Mouse (Mus musculus): ENCODE measurements around the gene Angptl8. TPM values are rescaled to one million over a fixed set of nuclear protein-coding genes. Genes with fewer than 3 reads are reported as not detected.

Gene Angptl8
- polyA plus RNA-seq, 1 experiment = not detected

DNA sequence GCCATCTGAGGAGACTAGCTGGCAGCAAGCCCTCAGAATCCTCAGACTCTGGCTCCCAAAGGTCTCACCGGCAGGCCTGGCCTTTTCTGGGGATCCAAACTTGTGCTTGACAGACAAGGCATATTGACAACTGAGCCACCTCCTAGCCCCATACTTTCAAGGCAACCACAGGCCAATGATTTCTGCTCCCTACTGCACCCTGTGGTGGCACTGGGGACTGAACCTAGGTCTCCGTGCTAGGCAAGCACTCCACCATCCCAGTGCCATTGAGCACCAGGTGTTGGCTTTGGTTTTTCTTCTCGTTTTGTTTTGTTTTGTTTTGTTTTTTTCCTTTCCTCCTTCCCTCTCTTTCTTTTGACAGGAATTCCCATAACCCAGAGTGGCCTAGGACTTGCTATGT lies 26.7 kb upstream of the Angptl8 start:
- TF ChIP-seq GATA1 (IDR thresholded peaks at IDR 0.05; ENCODE audit: borderline replicate concordance, low read length) (no peak), FLI1 (IDR thresholded peaks at IDR 0.05; ENCODE audit: low read length) (no peak)
- H3K9me3 ChIP-seq = no peaks in the 10 kb centered on the region
- no peaks in the 10 kb centered on the region for H3K36me3 ChIP-seq (replicated peaks; ENCODE audit: low read length)
- H3K4me1 ChIP-seq = peaks cover 36% of the 10 kb centered on the region
- H3K27me3 ChIP-seq (replicated peaks) = peaks cover 36% of the 10 kb centered on the region
- no peak overlapping the region for H3K4me3 ChIP-seq (replicated peaks)

DNA sequence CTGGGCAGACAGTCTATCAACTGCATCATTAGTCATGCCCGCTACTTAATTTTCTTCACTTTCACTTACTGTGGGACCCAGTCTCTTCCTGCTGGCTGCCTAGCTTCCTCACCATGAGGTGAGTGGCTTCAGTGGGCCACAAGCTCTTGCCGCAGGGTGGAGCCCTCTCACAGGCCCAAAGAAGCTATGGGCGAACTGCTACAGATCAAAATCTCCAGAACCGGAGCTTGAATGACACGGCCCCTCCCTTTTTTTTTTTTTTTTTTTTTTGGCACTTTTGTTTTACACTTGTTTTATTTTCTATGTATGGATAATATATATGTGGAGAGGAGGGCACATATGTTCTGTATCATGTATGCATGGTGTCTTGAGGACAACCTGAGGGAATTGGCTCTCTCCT lies 24.1 kb upstream of the Angptl8 start:
- Histone ChIP-seq H3K9me3 (no peaks in the 10 kb centered on the region), H3K4me3 (replicated peaks) (no peak overlapping the region), H3K36me3 (replicated peaks; ENCODE audit: low read length) (no peaks in the 10 kb centered on the region), H3K4me1 (peaks cover 25% of the 10 kb centered on the region), H3K27me3 (replicated peaks) (peaks cover 39% of the 10 kb centered on the region)
- TF ChIP-seq GATA1 (IDR thresholded peaks at IDR 0.05; ENCODE audit: borderline replicate concordance, low read length) (no peak), FLI1 (IDR thresholded peaks at IDR 0.05; ENCODE audit: low read length) (no peak)

DNA sequence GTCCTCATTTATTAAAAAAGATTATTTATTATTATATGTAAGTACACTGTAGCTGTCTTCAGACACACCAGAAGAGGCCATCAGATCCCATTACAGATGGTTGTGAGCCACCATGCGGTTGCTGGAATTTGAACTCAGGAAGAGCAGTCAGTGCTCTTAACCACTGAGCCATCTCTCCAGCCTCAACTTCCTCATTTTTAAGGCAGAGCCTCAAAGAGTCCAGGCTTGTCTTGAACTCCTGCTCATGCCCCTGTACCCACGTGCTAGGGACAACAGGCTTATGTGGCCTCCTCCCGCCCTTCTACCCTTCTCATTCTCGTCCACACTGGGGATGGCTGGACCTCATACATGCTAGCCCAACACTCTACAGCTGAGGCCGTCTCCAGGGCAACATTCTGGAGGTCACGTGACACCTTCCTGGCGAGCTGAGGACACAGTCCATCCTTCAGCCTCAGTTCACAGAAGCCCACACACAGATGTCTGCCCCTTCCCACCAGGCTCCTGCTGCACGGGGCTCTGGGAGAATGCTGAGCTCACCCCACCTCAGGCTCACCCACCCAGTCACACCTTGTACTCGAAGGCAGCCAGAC lies 18.5 kb upstream of the Angptl8 start:
- Histone ChIP-seq H3K4me3 (replicated peaks) (no peak overlapping the region), H3K4me1 (peaks cover 18% of the 10 kb centered on the region), H3K9me3 (no peaks in the 10 kb centered on the region), H3K36me3 (replicated peaks; ENCODE audit: low read length) (no peaks in the 10 kb centered on the region), H3K27me3 (replicated peaks) (peaks cover 41% of the 10 kb centered on the region)
- TF ChIP-seq GATA1 (IDR thresholded peaks at IDR 0.05; ENCODE audit: borderline replicate concordance, low read length) = no peak
- TF ChIP-seq FLI1 (IDR thresholded peaks at IDR 0.05; ENCODE audit: low read length) = no peak

DNA sequence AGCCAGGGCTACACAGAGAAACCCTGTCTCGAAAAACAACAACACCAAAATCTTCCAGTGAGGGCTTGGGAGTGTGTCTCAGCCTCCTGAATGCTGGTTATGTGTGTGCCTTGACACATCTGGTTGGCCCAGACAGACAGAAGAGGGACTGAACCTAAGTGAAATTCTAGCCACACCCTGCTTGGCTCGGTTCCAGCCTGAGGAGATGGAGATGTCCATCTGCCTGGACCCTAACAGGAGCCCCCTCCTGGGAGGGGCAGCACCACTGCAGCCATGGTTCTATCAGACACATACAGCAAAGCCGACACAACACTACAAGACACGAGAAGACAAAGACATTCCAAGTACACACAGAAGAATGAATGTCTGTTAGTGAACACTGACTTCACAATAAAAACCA lies 17.2 kb upstream of the Angptl8 start:
- no peaks in the 10 kb centered on the region for H3K9me3 ChIP-seq
- H3K4me3 ChIP-seq (replicated peaks) = no peak overlapping the region
- H3K27me3 ChIP-seq (replicated peaks) = peaks cover 38% of the 10 kb centered on the region
- TF ChIP-seq GATA1 (IDR thresholded peaks at IDR 0.05; ENCODE audit: borderline replicate concordance, low read length) = no peak
- TF ChIP-seq FLI1 (IDR thresholded peaks at IDR 0.05; ENCODE audit: low read length) = no peak
- peaks cover 14% of the 10 kb centered on the region; the same call in 1 of the 2 replicates for H3K4me1 ChIP-seq
- no peaks in the 10 kb centered on the region for H3K36me3 ChIP-seq (replicated peaks; ENCODE audit: low read length)

DNA sequence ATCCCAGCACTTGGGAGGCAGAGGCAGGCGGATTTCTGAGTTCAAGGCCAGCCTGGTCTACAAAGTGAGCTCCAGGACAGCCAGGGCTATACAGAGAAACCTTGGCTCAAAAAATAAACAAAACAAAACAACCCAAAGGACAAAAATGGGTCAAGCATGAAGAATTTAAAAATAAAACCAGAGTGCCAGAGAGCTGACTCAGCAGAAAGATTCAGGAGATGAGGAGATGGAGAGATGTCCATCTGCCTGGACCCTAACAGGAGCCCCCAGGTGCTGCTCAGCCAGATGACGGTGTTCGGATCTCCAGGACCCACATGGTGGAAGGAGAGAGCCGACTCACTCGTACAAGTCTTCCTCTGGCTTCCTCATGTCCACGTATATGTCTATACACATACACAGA lies 16.7 kb upstream of the Angptl8 start:
- Histone ChIP-seq H3K4me1 (peaks cover 11% of the 10 kb centered on the region; the same call in 1 of the 2 replicates), H3K4me3 (replicated peaks) (no peak overlapping the region), H3K9me3 (no peaks in the 10 kb centered on the region), H3K36me3 (replicated peaks; ENCODE audit: low read length) (no peaks in the 10 kb centered on the region), H3K27me3 (replicated peaks) (peaks cover 37% of the 10 kb centered on the region)
- TF ChIP-seq FLI1 (IDR thresholded peaks at IDR 0.05; ENCODE audit: low read length) (no peak), GATA1 (IDR thresholded peaks at IDR 0.05; ENCODE audit: borderline replicate concordance, low read length) (no peak)

DNA sequence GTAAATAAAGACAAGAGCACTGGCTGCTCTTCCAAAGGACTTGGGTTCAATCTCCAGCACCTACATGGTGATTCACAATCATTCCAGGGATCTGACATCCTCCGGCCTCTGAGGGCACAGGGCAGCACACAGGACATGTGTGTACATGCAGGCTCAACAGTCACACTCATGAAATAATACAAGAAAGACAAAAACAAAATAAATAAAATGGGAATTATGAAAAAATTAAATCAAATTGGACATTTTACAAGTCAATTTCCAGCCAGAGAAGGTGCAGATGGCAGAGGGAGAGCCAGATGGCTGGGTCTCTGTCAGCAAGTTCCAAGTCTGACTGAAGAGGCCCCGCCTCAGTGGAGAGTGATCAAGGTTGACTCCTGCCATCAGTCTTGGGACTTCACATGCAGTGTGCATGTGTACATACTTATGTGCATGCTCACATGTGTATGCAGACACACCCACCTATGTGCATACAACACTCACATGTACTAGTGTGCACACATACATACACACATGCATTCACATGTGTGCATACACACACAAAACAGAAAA lies 16.1 kb upstream of the Angptl8 start:
- TF ChIP-seq GATA1 (IDR thresholded peaks at IDR 0.05; ENCODE audit: borderline replicate concordance, low read length) = no peak
- no peak for TF ChIP-seq FLI1 (IDR thresholded peaks at IDR 0.05; ENCODE audit: low read length)
- H3K4me3 ChIP-seq (replicated peaks) = no peak overlapping the region
- peaks cover 11% of the 10 kb centered on the region; the same call in 1 of the 2 replicates for H3K4me1 ChIP-seq
- H3K27me3 ChIP-seq (replicated peaks) = peaks cover 36% of the 10 kb centered on the region
- H3K9me3 ChIP-seq = no peaks in the 10 kb centered on the region
- H3K36me3 ChIP-seq (replicated peaks; ENCODE audit: low read length) = no peaks in the 10 kb centered on the region

DNA sequence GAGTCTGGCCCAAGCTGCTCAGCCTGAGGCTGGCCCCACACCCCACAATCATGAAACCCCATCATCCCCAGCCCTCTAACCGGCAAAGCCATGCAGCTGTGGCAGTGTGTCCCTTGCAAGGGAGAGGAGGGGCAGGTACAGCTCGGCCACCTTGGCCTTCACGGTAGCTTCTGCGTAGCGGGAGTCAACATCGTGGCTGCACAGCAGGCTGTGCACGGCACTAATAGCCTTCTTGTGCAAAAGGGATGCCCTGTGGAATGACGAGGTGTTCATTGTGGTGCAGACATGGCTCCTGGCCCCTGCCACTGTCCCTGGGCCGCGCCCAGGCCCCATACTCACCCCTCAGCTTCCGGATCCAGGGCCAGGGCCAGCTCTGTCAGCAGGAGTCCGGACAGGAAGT lies 15.1 kb upstream of the Angptl8 start:
- Histone ChIP-seq H3K36me3 (replicated peaks; ENCODE audit: low read length) (no peaks in the 10 kb centered on the region), H3K27me3 (replicated peaks) (peaks cover 33% of the 10 kb centered on the region), H3K4me1 (peaks cover 11% of the 10 kb centered on the region; the same call in 1 of the 2 replicates), H3K9me3 (no peaks in the 10 kb centered on the region), H3K4me3 (replicated peaks) (no peak overlapping the region)
- TF ChIP-seq GATA1 (IDR thresholded peaks at IDR 0.05; ENCODE audit: borderline replicate concordance, low read length) (no peak), FLI1 (IDR thresholded peaks at IDR 0.05; ENCODE audit: low read length) (no peak)

DNA sequence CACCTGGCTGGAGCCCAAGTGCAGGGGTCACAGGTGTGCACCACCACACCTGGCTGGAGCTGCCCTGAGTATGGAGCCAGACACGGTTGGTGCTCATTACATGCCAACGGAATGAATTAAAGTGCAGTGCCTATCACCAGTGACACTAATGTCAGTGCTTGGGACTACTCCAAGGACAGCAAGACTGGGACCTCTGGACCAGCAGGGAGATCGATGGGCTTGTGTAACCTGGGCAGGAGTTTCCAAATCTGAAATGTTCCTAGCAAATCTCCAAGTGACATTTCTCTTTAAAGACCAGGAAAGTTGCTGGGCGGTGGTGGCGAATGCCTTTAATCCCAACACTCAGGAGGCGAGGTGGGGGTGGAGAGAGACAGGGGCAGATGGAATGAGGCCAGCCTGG lies 12.6 kb upstream of the Angptl8 start:
- H3K4me1 ChIP-seq = peaks cover 7% of the 10 kb centered on the region

DNA sequence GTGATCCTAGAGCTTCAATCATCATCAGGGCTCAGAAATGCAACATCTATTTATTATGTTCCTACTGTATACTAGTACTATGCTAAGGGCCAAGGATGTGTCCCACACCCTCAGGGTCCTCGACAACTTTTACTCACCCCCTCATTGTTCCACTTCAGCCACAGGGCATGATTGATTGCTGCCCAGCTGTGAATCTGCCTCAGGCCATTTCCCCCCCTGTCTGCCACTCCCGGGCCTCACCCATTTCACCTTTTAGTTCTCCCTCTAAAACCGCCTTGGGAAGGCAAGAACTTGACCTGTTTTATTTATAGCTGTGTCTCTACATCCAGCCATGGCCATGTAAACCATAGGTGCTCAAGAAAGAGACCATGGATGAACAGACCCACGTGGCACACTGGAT lies 11.4 kb upstream of the Angptl8 start:
- TF ChIP-seq GATA1 (IDR thresholded peaks at IDR 0.05; ENCODE audit: borderline replicate concordance, low read length) = no peak
- no peak for TF ChIP-seq FLI1 (IDR thresholded peaks at IDR 0.05; ENCODE audit: low read length)
- peaks cover 24% of the 10 kb centered on the region for H3K27me3 ChIP-seq (replicated peaks)

More for the DNA sequence above, 12.6 kb upstream of the Angptl8 start:
- Histone ChIP-seq H3K36me3 (replicated peaks; ENCODE audit: low read length) (no peaks in the 10 kb centered on the region), H3K9me3 (no peaks in the 10 kb centered on the region), H3K27me3 (replicated peaks) (peaks cover 28% of the 10 kb centered on the region), H3K4me3 (replicated peaks) (no peak overlapping the region)
- TF ChIP-seq FLI1 (IDR thresholded peaks at IDR 0.05; ENCODE audit: low read length) = no peak
- no peak for TF ChIP-seq GATA1 (IDR thresholded peaks at IDR 0.05; ENCODE audit: borderline replicate concordance, low read length)

DNA sequence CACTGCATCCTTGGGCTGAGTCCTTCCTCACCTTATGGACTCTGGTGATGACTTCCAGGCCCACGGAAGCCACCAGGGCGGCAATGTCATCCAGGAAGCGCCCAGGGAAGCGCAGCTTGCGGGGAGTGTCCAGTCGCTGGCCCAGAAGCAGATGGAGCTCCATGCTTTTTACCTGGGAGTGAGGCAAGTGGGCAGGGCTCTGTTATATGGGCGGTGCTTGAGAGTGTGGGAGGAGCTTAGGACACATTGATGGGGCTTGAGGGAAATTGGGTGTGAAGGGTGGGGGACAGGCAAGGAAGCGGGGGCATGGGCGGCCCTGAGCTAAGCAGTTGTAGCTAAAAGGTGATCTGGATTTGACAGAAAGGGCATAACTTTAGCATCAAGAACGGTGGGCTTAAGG lies 10.9 kb upstream of the Angptl8 start:
- Histone ChIP-seq H3K4me3 (replicated peaks) (no peak overlapping the region), H3K36me3 (replicated peaks; ENCODE audit: low read length) (no peaks in the 10 kb centered on the region), H3K9me3 (no peaks in the 10 kb centered on the region), H3K4me1 (peaks cover 7% of the 10 kb centered on the region), H3K27me3 (replicated peaks) (peaks cover 23% of the 10 kb centered on the region)
- TF ChIP-seq GATA1 (IDR thresholded peaks at IDR 0.05; ENCODE audit: borderline replicate concordance, low read length) (no peak), FLI1 (IDR thresholded peaks at IDR 0.05; ENCODE audit: low read length) (no peak)

More for the DNA sequence above, 11.4 kb upstream of the Angptl8 start:
- Histone ChIP-seq H3K36me3 (replicated peaks; ENCODE audit: low read length) (no peaks in the 10 kb centered on the region), H3K4me3 (replicated peaks) (no peak overlapping the region), H3K4me1 (peaks cover 7% of the 10 kb centered on the region), H3K9me3 (no peaks in the 10 kb centered on the region)

All from megakaryocyte, embryonic 14.5 days (primary cell).